Mouse (Mus musculus): Measurements from ENCODE around the gene Rasa3. TPM values are rescaled to one million over a fixed set of nuclear protein-coding genes. Genes with fewer than 3 reads are reported as not detected.

Rasa3 gene
- polyA plus RNA-seq, 1 experiment from 2014 or later = 9.9 TPM

DNA sequence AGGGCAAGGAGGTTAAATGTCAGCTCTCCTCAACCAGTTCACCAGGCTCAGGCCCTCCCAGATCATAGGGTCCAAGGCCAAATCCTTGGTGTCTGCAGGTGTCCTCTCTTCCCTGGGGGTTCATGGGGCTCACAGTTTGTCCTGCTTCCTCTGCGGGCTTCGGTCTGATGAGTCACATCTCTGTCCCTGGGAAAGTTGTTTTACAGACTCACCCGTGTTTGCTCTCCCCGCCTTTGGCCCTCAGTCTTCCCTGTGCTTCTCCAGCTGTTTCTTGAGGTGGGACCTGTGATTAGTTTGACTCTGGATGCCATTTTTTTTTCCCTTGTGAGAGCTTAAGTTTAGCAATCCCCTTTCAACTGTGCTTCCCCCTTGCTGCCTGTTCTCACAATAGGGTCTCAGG, 18.8 kb upstream of the Rasa3 start:
- peak overlapping the region; percentile 30 for H3K4me2 ChIP-seq (replicated peaks; ENCODE audit: low read depth)
- H3K4me3 ChIP-seq (ENCODE audit: low read depth, low read length) = no peak overlapping the region
- TF ChIP-seq CTCF (IDR thresholded peaks at IDR 0.05; ENCODE audit: low read depth) = no peak
- H3K27me3 ChIP-seq (replicated peaks; ENCODE audit: control insufficient read depth, insufficient read depth, low read length) = no peaks in the 10 kb centered on the region
- no peaks in the 10 kb centered on the region for H3K9me3 ChIP-seq (ENCODE audit: control insufficient read depth)
- 34% methylated on average over 4 of the region's 4 CpGs for WGBS
- H3K27ac ChIP-seq (ENCODE audit: low read depth, low read length) = peak overlapping the region; percentile 60
- H3K4me1 ChIP-seq (replicated peaks; ENCODE audit: control insufficient read depth, insufficient read depth, low read length) = no peaks in the 10 kb centered on the region; the same call in 1 of the 2 replicates
- no peaks in the 10 kb centered on the region for H3K36me3 ChIP-seq (ENCODE audit: control insufficient read depth, insufficient read depth)
- H3K9ac ChIP-seq (ENCODE audit: low read depth, low read length) = no peak overlapping the region
- ATAC-seq = peak; percentile 33

- H3K4me2 ChIP-seq (replicated peaks; ENCODE audit: low read depth) = no peak overlapping the region; the same call in 1 of the 2 replicates
- no peak overlapping the region for H3K4me3 ChIP-seq (ENCODE audit: low read depth, low read length)
- 64% methylated on average over 10 of the region's 10 CpGs for WGBS
- no peaks in the 10 kb centered on the region; the same call in 1 of the 2 replicates for H3K4me1 ChIP-seq (replicated peaks; ENCODE audit: control insufficient read depth, insufficient read depth, low read length)
- H3K27me3 ChIP-seq (replicated peaks; ENCODE audit: control insufficient read depth, insufficient read depth, low read length) = no peaks in the 10 kb centered on the region
- H3K9ac ChIP-seq (ENCODE audit: low read depth, low read length) = no peak overlapping the region
- no peaks in the 10 kb centered on the region for H3K36me3 ChIP-seq (ENCODE audit: control insufficient read depth, insufficient read depth)
- ATAC-seq = peak; percentile 78
- no peak for TF ChIP-seq CTCF (IDR thresholded peaks at IDR 0.05; ENCODE audit: low read depth)
- H3K27ac ChIP-seq (ENCODE audit: low read depth, low read length) = peak overlapping the region; percentile 60
- H3K9me3 ChIP-seq (ENCODE audit: control insufficient read depth) = no peaks in the 10 kb centered on the region
Observed at GRCm38 (mm10) chr8:13695203-13695867, 17.9 kb upstream of the Rasa3 start.

- no peak for TF ChIP-seq CTCF (IDR thresholded peaks at IDR 0.05; ENCODE audit: low read depth)
- 33% methylated on average over 12 of the region's 12 CpGs for WGBS
- Histone ChIP-seq H3K36me3 (ENCODE audit: control insufficient read depth, insufficient read depth) (no peaks in the 10 kb centered on the region), H3K9ac (ENCODE audit: low read depth, low read length) (no peak overlapping the region), H3K27ac (ENCODE audit: low read depth, low read length) (no peak overlapping the region), H3K4me3 (ENCODE audit: low read depth, low read length) (no peak overlapping the region), H3K4me2 (replicated peaks; ENCODE audit: low read depth) (no peak overlapping the region), H3K9me3 (ENCODE audit: control insufficient read depth) (no peaks in the 10 kb centered on the region), H3K4me1 (replicated peaks; ENCODE audit: control insufficient read depth, insufficient read depth, low read length) (no peaks in the 10 kb centered on the region; the same call in 1 of the 2 replicates), H3K27me3 (replicated peaks; ENCODE audit: control insufficient read depth, insufficient read depth, low read length) (no peaks in the 10 kb centered on the region)
- no peak; the same call in 1 of the 2 replicates for ATAC-seq
Observed at GRCm38 (mm10) chr8:13694735-13695134, 17.3 kb upstream of the Rasa3 start.

DNA sequence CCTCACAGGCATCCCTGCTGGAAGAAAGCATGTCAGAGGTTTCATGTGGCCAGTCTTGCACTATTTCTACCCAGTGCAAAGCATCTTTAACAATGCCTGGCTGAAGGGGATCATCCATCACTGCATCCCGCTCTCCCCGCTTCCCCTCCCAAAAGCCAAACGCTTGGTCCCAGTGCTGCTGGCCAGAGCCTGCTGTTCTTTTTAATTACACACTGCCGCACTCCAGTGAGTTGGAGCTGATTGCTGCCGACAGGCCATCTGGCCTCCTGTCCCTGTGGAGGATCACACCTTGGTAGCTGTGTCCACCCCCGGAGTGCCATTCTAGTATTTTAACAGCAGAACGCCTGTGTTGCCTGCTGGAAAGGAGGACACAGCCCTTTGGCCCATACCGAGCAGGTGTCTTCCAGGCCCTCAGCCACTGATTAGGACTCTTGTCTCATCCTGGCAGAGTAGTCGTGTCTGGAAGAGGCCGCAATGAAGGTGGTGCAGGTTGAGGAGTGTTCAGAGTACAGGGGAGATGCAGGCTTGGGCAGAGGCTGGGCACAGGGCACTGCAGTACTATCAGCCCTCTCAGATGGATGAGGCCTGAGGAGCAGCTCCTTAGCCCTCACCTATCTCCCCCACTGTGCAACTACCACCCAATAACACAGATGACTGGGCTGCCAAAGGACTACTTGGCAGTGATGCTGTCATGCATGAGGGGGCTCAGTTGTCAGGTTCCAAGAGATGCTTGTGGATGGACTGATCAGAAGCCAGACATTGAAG, 15.1 kb upstream of the Rasa3 start:
- no peak overlapping the region for H3K4me3 ChIP-seq (ENCODE audit: low read depth, low read length)
- H3K9ac ChIP-seq (ENCODE audit: low read depth, low read length) = no peak overlapping the region
- no peak overlapping the region for H3K4me2 ChIP-seq (replicated peaks; ENCODE audit: low read depth)
- no peaks in the 10 kb centered on the region for H3K27me3 ChIP-seq (replicated peaks; ENCODE audit: control insufficient read depth, insufficient read depth, low read length)
- H3K9me3 ChIP-seq (ENCODE audit: control insufficient read depth) = no peaks in the 10 kb centered on the region
- ATAC-seq = no peak
- TF ChIP-seq CTCF (IDR thresholded peaks at IDR 0.05; ENCODE audit: low read depth) = no peak
- H3K4me1 ChIP-seq (replicated peaks; ENCODE audit: control insufficient read depth, insufficient read depth, low read length) = no peaks in the 10 kb centered on the region
- H3K36me3 ChIP-seq (ENCODE audit: control insufficient read depth, insufficient read depth) = no peaks in the 10 kb centered on the region
- H3K27ac ChIP-seq (ENCODE audit: low read depth, low read length) = no peak overlapping the region
- 76% methylated on average over 10 of the region's 10 CpGs for WGBS

DNA sequence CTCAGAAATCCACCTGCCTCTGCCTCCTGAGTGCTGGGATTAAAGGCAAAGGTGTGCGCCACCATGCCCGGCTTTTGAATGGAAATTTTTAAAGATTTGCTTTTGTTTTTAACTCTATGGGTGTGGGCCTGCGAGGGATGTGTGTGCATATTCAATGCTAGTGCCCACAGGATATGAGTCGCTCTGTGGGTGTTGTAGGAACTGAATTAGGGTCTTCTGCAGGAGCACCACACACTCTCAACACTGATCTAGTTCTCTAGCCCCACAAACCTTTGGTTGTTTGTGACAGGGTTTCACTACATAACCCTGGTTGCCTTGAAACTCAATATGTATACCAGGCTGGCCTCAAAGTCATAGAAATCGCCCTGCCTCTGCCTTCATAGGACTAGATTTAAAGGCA, 11.9 kb upstream of the Rasa3 start:
- H3K4me1 ChIP-seq (replicated peaks; ENCODE audit: control insufficient read depth, insufficient read depth, low read length) = no peaks in the 10 kb centered on the region
- ATAC-seq = no peak
- H3K36me3 ChIP-seq (ENCODE audit: control insufficient read depth, insufficient read depth) = no peaks in the 10 kb centered on the region
- H3K4me3 ChIP-seq (ENCODE audit: low read depth, low read length) = no peak overlapping the region
- WGBS = 88% methylated on average over 5 of the region's 5 CpGs
- H3K9me3 ChIP-seq (ENCODE audit: control insufficient read depth) = no peaks in the 10 kb centered on the region
- H3K4me2 ChIP-seq (replicated peaks; ENCODE audit: low read depth) = no peak overlapping the region
- no peak for TF ChIP-seq CTCF (IDR thresholded peaks at IDR 0.05; ENCODE audit: low read depth)
- H3K9ac ChIP-seq (ENCODE audit: low read depth, low read length) = no peak overlapping the region
- H3K27me3 ChIP-seq (replicated peaks; ENCODE audit: control insufficient read depth, insufficient read depth, low read length) = no peaks in the 10 kb centered on the region
- no peak overlapping the region for H3K27ac ChIP-seq (ENCODE audit: low read depth, low read length)

DNA sequence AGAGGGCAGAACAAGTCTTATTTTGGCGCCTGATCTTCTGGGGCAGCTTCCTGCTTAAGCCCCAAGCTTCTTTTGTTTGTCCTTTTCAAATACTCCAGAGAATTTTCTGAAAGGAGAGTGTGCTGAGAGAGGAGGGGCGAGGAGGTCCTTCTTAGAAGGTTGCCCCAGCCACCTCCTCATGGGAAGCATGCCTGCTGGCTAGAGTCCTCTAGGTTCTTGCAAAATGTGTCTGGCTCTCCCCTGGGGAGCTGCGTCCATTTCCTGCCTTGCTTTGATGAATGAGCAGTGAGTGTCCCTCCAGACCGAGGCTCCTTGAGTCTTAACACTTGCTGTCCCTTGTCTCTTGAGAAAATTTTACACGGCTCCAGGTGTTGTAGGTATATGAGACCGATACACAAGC, 11.1 kb upstream of the Rasa3 start:
- 57% methylated on average over 6 of the region's 6 CpGs for WGBS
- ATAC-seq = no peak
- no peak overlapping the region for H3K4me2 ChIP-seq (replicated peaks; ENCODE audit: low read depth)
- no peaks in the 10 kb centered on the region for H3K27me3 ChIP-seq (replicated peaks; ENCODE audit: control insufficient read depth, insufficient read depth, low read length)
- H3K9me3 ChIP-seq (ENCODE audit: control insufficient read depth) = no peaks in the 10 kb centered on the region
- TF ChIP-seq CTCF (IDR thresholded peaks at IDR 0.05; ENCODE audit: low read depth) = no peak
- no peaks in the 10 kb centered on the region for H3K4me1 ChIP-seq (replicated peaks; ENCODE audit: control insufficient read depth, insufficient read depth, low read length)
- no peaks in the 10 kb centered on the region for H3K36me3 ChIP-seq (ENCODE audit: control insufficient read depth, insufficient read depth)
- H3K4me3 ChIP-seq (ENCODE audit: low read depth, low read length) = no peak overlapping the region
- no peak overlapping the region for H3K9ac ChIP-seq (ENCODE audit: low read depth, low read length)
- no peak overlapping the region for H3K27ac ChIP-seq (ENCODE audit: low read depth, low read length)
